Mouse (Mus musculus) monocyte, adult 2 months (primary cell): ENCODE data around the gene Rplp2.
A peak's percentile ranks its signal among the peaks of the same experiment; 100 is the strongest.

Source experiments
- DNase-seq, 2 experiments: peaks; one replicate each; pipeline ENCODE4 v3.0.0; 2022; ENCODE audit warnings: low spot score in 2 of 2, low read depth in 1 of 2

Rplp2 gene

DNA sequence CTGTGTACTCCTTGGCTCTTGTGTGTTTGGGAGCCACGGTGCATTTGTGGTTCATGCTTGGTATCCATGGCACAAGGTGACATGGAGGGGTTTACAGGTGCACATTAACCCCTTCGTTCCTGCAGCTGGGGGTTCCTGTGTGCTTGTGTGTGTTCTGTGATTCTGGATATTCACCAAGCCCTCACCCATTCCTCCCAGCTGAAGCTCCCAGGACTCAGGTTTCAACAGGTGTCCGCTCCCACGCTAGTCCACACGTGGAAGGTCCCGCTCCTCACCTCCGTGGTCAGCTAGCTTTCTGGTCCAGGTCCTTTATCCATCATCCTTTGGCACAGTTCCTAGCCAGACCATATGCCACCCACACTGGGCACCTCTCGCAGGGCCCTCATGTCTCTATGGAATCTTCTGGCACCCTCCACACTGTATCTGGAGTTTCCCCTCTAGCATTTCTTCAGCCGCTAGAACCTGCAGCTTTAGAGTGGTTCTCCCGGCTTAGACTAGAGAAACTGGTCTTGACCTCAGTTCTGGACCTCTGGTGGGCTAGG, 19.5 kb downstream of the Rplp2 start:
- DNase-seq: no peak

DNA sequence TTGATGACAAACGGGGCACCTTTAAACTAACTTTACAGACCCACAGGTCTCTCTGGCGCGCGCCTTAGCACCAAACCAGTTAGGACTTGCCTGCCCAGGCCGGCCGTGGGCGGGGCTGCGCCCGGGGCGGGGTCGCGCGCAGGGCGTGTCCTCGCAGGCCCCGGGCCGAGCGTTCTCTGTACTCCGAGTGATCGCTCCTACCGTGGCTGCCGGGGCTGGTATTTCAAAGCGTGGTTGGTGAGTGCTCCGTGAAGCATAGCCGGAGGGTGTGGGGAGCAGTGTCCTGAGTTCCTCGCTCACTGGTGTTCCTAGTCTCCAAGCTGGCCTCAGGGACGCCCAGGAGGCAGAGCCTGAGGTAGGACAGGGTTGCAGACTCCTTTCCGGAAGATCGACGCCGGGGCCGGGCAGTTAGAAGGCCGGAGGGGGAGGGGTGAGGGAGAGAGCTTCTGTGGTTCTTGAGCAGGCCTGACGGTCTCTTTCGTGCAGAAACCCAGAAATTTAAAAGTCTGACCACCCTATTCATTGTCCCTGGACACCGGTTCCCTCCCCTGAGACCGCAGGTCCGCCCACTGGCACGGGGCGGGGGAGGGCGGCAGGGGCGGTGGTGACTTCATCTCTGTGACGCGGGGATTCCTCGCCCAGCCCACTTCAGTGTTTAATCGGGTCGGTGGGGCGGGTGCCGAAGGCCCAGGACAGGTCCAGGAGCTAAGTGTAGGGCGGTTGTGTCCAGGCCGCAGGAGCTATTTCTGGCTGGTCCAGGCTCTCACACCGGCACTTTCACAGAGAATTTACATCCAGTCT, 20.3 kb downstream of the Rplp2 start, which contains the start of gene Cd151:
Gene Cd151 (plus strand): TSS at position 163 of the 801 bp plus-strand sequence.
- peak in 1 of 2 experiments; percentile 60 for DNase-seq

DNA sequence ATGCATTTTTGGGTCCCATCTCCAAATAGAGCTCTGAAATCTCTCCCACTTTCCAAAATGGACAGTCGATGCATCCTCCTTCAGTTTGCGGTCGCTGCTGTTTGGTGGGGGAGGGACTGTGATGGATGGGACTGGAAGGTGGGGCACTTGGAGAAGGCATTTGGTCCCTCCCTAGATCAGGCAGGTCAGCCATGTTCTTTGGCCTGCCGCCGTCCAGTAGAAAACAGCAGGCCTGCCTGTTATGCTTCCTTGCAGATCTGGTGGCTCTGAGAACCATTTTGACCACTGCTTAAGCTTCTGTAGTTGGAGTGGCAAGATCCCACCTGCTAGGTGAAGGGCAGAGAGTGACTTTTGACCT, 21.0 kb downstream of the Rplp2 start:
- DNase-seq: no peak

DNA sequence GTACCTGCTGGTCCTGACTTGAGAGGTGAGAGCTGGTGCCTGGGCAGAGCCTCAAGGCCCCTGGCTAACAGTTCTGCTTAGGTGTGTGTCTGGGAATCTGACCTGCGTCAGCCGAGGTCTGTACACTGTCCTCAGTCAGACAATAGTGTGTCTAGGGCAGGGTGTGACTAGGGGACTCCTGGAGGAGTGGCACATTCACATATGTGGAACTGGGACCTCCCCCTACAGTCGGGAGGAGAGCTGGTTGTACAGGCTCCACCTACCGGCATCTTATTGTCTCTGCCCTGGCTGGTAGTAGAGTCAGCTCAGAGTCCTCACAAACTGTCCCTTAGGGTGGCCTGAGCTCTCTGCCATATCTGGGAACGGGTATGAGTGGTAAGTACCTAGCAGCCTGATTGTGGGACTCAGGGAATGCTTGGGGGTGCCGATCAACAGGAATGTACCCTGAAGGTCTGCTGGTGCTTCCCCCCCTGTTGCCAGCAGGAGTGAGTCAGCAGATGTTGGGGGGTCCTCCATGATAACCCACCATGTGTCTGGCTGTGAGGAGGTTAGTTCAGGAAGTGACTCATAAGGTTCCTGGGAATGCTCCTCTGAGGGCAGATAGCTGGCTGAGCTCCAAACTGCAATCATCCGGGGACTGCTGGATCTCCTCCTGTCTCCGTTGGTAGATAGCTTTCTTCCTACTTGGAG, 21.5 kb downstream of the Rplp2 start:
- no peak for DNase-seq

DNA sequence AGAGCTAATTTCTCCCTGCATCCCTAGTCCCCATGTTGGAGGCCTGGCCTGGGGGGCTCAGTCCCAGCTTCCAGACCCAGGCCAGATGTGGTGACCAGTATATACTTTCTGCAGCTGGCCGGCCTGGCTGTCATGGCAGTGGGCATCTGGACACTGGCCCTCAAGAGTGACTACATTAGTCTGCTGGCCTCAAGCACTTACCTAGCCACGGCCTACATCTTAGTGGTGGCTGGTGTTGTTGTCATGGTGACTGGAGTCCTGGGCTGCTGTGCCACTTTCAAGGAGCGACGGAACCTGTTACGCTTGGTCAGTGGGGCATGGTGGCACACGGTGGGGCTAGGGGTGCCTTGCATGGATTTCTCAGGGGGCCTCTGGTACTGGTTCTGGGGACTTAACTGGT, 22.2 kb downstream of the Rplp2 start:
- no peak for DNase-seq

DNA sequence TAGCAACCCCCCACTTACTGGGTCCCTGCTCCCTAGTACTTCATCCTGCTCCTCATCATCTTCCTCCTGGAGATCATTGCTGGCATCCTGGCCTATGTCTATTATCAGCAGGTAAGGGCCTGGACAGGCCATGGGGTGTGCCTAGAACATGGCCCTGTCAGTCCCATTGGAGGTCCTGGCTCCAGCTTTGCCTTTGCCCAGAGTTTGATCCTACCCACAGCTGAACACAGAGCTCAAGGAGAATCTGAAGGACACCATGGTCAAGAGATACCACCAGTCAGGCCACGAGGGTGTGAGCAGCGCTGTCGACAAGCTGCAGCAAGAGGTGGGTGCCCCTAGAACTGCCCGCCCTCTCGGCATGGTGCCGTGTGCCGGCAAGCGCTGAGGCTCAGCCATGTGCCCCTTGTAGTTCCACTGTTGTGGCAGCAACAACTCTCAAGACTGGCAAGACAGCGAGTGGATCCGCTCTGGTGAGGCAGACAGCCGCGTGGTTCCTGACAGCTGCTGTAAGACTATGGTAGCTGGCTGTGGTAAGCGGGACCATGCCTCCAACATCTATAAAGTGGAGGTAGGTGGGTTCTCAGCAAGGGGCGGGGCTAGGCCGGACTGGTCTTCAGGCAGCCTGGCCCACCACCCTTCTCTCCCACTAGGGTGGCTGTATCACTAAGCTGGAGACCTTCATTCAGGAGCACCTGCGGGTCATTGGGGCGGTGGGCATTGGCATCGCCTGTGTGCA, 22.9 kb downstream of the Rplp2 start:
- no peak for DNase-seq

DNA sequence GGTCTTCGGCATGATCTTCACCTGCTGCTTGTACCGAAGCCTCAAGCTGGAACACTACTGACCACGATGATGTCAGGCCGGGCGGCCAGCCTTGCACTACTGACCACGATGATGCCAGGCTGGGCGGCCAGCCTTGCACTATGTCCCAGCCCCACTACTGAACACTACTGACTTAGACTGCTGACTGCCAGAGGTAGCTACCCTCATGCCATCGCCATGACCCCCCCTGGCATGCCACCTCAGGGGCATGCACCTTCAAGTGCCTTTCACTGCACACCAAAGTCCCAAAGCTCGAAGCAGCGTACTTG, 23.4 kb downstream of the Rplp2 start:
- no peak for DNase-seq

DNA sequence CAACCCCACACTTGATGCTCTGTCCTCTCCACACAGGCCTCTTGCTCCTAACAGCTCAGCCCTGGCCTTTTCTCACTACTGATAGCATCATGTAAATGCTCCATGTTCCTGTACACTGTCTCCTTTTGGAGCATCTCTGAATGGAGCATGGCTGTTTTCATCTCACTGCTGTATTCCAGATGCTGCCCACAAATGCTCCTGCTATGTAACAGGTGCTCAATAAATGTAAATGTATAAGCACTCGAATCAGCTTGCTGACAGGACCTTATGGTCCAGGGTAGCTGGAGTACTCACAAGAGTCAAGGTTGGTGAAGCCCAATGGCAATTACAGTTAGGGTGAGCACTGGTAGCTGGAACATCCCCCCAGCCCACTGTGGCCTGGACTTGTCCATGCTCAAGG, 24.1 kb downstream of the Rplp2 start:
- no peak for DNase-seq

DNA sequence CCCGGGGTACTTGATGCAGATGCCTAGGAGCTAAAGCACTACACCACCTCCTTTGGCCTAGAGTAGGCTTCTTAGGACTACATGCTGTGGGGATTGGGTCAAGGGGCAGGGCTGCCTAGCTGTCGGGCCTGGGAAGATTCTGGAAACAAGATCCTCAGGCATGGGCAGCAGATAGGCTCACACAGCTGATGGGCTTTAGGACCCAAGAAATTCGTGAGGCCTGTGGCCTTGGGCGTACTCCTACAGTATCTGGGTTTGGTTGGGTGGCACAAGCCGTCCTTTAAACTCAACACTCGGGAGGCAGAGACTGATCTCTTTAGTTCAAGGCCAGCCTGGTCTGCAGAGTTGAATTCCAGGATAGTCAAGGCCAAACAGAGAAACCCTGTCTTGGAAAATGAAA, 25.1 kb downstream of the Rplp2 start:
- DNase-seq: no peak

DNA sequence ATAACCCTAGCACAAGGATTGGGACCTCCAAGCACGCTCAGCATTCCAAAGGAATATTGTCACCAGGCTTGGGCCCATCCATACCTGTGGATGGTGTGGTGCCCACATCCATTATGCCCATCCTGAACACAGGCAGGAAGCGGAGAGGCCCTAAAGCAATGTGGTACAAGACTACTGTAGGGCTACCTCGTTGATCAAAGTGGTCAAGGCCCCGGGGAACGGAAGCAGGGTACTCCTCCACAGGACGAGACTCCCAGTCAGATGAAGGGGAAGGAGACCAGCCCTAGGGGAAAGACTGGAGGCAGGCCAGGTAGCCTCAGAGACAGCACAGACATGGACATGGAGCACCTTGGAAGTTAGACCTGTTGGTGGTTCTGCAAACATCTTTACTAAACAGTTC, 25.6 kb downstream of the Rplp2 start:
- no peak for DNase-seq

DNA sequence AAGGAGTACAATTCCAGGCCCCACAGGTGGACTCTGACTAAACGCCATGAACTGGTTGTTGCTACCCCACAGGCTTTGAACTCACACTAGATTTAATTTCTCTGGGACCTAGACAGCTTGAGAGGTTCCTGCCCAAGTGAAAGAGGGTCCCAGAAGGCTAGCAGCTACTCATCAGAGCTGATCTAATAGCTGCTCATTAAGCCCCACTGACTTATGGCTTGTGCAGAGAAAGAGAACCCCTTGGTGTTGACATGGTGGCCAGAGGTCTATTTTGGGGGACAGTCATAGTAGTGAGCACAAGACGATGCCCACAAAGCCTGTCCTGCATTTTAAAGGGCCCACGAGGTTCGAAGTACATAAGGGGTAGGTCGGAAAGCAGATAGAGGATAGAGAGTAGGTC, 27.0 kb downstream of the Rplp2 start:
- no peak for DNase-seq

DNA sequence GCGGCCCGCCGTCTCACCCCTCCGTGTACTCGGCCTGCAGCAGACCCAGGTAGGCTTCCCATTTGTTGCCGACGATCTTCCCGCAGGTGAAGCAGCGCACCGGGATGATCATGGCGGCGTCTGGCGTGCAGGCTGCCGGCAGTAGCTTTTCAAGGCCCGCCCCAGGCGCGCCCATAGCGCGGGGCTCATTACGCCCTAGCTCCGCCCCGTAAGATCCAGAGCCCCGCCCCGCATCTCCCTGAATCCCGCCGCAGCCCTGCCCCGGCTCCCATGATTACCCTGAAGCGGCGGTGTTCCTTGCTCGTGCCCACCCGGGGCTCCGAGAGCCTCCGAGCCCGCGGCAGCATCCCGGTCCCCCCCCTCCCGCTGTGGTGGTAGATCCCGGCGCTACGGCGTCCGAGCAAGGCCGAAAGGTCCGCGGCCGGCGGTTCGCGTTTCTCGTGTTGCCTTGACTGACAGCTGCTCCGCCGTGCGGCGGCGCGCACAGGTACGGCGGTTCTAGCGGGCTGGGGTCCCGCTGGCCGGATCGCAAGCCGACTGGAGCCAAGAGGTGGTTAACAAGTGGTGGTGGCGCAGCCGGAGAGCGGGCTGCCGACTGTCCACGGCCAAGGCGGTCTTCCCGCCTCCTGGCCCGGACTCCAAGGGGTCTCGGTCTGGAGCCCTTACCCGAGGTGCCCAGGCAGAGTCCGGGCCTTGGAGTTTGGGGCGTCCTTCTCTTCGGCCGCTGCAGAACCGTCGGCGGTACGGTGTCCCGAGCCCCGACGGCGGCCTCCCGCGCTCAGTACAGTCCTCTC, 28.0 kb downstream of the Rplp2 start, which contains the start of the genes Polr2l and Tspan4:
Gene Polr2l (minus strand): TSS at position 122 of the 794 bp plus-strand sequence.
Gene Tspan4 (plus strand): TSS at position 230 of the 794 bp plus-strand sequence.
- peak; percentile 56 to 72 for DNase-seq

DNA sequence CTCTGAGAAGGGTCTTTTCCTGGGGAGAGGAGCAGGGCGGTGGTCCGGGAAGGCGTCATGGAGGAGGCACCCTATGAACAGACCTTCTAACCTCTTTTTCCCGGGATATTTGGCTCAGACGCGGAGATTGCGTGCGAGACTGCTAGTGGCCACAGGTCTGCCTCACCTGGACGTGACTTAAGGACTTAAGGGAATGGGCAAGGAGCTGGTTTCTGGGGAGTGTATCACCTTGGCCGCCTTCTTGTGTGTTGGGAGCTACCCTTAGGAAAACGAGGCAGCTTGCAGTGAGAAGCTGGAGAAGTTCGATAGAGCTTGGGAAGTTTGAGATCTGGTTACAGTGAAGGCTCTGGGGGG, 28.6 kb downstream of the Rplp2 start:
- DNase-seq: no peak

DNA sequence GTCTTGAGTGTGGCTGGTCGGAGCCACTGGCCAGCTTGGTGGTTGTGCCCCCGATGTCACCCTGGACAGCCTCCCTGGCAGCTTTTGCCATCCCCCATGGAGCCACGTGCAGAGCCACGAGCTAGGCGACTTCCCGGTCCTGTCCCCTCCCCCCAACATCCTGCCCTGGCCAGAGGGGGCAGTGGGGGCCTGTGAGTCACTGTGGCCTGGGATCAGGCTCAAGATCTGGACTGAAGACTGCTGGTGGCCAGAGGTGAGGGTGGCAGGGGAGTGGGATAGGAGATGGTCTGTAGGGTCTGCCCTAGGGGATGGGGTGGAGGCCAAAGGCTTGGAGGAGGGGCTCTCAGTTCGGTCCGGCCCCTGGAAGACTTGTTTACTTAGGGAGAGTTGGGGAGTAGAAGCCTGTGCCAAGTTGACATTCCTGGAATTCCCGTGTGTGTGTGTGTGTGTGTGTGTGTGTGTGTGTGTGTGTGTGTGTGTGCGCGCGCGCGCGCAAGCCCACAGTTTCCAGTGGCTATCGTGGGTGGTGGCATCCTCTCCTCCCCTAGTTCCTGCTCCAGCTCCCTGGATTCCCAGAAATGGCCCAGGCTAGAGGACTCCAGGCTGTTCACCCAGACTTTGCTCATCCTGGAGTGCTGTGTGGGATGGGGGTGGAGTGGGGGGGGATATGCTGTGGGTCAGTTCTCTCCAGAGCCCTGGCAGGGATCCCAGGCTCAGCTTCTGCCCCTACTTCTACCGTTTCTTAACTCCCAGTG, 29.2 kb downstream of the Rplp2 start:
- DNase-seq: no peak

DNA sequence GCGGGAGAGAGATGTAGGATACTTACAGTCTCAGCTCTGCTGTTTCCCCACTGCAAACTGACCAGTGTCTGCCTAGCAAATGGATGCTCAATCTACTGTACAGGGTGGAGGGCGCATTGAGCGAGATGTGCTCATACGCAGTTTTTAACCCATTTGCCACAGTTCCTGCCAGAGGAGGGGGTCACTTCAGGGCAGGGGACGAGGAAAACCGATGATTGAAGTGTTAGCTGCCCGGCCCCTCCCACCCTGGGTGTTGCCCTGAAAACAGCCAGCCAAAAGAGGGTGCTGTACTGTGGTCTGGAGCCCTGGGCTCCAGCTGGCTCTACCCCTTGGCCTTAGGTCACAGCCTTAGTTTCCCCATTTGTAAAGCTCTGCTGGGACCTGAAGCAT, 29.8 kb downstream of the Rplp2 start:
- DNase-seq: no peak

DNA sequence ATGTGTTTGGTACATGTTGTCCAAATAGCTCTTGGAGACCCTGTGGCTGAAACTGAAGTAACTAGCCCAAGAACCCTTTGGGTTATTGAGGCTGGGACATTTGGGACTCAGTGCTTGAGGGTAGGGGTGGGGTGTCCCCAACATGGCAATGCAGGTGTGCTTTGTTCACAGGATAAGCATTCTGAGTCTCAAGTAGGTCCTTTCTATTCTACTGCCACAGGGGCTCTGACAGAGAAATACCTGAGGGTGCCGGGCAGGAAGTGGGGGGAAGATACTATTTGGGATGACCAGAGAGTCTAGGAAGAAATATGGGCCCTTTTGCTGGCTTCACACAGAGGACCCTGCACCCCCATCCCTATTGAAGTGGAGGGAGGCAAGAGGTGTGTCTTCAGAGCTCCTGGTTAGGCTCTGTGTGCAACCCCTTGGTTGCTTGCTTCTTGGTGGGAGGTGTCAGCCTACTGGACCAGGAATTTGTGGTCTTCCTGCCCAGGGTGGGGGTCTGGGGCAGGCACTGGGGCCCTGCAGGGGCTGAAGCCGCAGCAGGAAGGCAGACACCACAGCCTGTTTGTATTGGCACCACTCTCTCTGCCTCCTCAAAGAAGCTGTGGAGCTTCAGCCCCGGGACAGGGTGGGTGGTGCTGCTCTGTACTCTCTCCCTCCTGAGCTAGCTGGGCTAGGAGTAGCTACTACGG, 30.6 kb downstream of the Rplp2 start:
- DNase-seq: no peak

DNA sequence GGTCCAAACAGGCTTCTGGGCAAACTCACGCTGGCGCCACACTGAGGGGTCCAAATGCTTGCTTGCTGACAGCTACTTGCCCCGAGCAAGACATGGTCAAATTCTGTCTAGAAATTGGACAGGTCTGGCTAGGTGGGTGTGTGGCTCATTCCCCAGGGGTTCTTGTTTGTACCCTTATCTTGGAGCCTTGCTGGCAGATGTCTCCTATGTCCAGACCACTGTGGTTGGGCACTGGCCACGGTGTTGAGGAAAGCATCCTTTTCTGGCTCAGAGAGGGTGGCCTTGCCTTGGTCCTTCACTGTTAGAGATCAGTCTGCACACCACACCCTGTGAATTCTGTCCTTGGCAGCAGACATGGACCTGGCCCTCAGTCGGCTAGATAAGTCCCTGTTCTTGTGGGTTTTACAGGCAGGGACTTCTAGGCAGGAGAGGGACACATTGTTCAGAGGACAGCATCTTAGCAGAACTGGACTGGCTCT, 31.1 kb downstream of the Rplp2 start:
- DNase-seq: no peak

DNA sequence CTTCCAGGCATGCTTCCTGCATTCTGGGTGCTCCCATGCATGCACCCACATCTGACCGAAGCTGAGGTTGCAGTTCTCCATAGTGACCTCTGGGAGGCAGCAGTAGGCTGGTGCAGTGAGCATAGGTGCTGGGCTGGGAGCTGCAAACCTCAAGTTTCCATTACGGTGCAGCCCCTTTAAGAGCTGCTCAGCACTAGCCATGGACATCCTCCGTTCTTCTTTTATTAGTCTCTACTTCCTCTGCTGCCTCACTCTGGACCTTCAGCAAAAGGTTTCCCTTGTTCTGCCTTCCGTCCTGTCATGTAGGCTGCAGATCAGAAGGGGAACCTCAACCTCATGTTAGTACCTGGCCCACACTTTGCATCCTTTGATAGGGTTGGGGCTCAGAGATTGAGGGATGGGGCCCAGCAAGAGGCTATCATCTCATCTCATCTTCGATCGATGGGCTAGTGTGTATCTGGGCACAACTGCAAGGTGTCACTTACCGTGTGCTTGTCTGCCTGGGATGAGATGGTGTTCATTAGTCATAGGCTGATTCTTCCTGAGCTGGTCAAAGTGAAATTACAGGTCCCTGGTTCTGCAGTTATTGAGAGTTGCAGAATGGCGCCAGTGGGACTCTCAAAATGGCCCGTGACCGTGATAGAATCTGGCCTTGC, 33.8 kb downstream of the Rplp2 start:
- peak in 1 of 2 experiments; percentile 52 for DNase-seq
